Mouse (Mus musculus): ENCODE results near the gene Cdkl3.

- TF ChIP-seq CTCF (IDR thresholded peaks at IDR 0.05; ENCODE audit: extremely low read depth, insufficient read length, insufficient replicate concordance, low read depth, low read length) (no peak), POLR2A (IDR thresholded peaks at IDR 0.05; ENCODE audit: low read depth, low read length) (no peak)
These were observed 81.8 kb downstream of the Cdkl3 start for GRCm38 (mm10) chr11:52085857-52086203.
